Mouse (Mus musculus) forebrain, embryonic 15.5 days (tissue): ENCODE results near the gene Txnip. TPM values are rescaled to one million over a fixed set of nuclear protein-coding genes. Genes with fewer than 3 reads are reported as not detected.

Experiments
- ATAC-seq: fragments of 200-750 bp; cut with Nextera tagmentation; replicated peaks from 2 replicates; pipeline ENCODE4 v1.8.0; 2017; ENCODE audit warnings: mild to moderate bottlenecking, moderate TSS enrichment, moderate library complexity
- H3K27ac ChIP-seq: fragments of 300-500 bp; sonication (generic); replicated peaks from 2 replicates; pipeline ENCODE4 v1.5.1; 2015; ENCODE audit warnings: mild to moderate bottlenecking, inconsistent platforms
- H3K27me3 ChIP-seq: fragments of 300-500 bp; sonication (generic); 2 replicates; pipeline ENCODE4 v1.6.1; 2015; ENCODE audit warnings: inconsistent platforms
- H3K36me3 ChIP-seq: fragments of 300-500 bp; sonication (generic); 2 replicates; pipeline ENCODE4 v1.6.1; 2015; ENCODE audit warnings: mild to moderate bottlenecking, inconsistent platforms
- H3K4me1 ChIP-seq: fragments of 300-500 bp; sonication (generic); 2 replicates; pipeline ENCODE4 v1.6.1; 2015; ENCODE audit warnings: inconsistent platforms
- H3K4me2 ChIP-seq: fragments of 300-500 bp; sonication (generic); replicated peaks from 2 replicates; pipeline ENCODE4 v1.6.1; 2015; ENCODE audit warnings: mild to moderate bottlenecking, inconsistent platforms
- H3K4me3 ChIP-seq: fragments of 300-500 bp; sonication (generic); 2 replicates; pipeline ENCODE4 v1.5.1; 2015; ENCODE audit warnings: mild to moderate bottlenecking, inconsistent platforms
- H3K9ac ChIP-seq: fragments of 300-500 bp; sonication (generic); replicated peaks from 2 replicates; pipeline ENCODE4 v1.6.1; 2015; ENCODE audit warnings: mild to moderate bottlenecking, inconsistent platforms
- H3K9me3 ChIP-seq: fragments of 300-500 bp; sonication (generic); 2 replicates; pipeline ENCODE4 v1.6.1; 2016; ENCODE audit warnings: inconsistent platforms
- WGBS: fragments of 180-500 bp; shearing (Covaris S2); methylation state at CpG from one replicate; pipeline ENCODE4 v1.1.7; 2015; ENCODE audit warnings: mixed read lengths; 5-methylcytosine and 5-hydroxymethylcytosine counted together
- polyA plus RNA-seq: library from polyadenylated mRNA; unstranded; fragments of >200 nt; fragmentation: Nextera tagmentation; extraction: Ambion mirVana; gene quantifications from 2 replicates; pipeline ENCODE4 v1.2.1, GENCODE M21; 2015

Gene Txnip
- polyA plus RNA-seq, 1 experiment from 2014 or later: 68.4 TPM

DNA sequence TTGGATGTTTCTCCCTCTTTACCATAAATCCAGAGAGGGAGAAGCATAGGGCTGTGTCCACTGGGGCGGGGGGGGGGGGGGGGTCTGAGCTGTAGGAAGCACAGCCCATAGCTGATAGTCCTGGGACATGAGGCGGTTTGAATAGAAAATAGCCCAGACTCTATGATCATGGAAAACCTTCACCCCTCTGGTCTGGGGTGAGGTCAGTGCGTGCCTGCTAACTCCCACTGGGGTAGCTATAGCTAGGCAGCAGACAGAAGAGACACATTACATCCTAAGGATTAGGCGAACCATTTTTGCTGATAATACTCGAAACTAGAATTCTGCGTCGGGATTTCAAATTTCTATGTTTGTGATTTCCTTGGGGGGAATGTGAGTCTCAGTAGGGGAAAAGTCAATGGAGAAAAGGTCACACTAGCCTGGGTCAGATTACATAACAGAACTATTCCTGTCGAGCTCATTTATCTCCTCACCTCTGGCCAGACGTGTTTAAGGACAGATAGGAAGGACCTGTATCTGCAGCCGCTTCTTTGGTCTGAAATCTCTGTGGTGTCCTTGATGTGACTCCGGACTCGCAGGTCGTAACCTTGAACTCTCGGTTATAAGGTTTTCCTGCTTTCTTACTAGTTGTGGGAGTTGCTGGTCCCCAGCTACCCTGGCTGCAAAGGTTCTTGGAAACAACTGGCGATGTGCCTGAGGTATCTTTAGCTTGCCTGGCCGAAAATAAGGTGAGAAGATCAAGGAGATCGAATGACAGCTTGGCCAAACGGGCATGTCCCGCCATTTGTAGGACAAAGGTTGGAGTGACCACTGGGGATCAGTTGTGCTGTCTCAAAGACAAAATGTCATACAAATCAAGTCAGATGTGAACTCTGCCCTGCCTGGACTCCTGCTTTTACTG lies 16.1 kb downstream of the Txnip start:
- peaks cover 8% of the 10 kb centered on the region for H3K4me1 ChIP-seq
- H3K9ac ChIP-seq: no peak overlapping the region
- H3K9me3 ChIP-seq: no peaks in the 10 kb centered on the region
- WGBS: 90% methylated on average over 18 of the region's 19 CpGs
- no peak overlapping the region for H3K27ac ChIP-seq
- H3K27me3 ChIP-seq: no peaks in the 10 kb centered on the region
- H3K36me3 ChIP-seq: no peaks in the 10 kb centered on the region
- no peak overlapping the region for H3K4me3 ChIP-seq
- no peak overlapping the region for H3K4me2 ChIP-seq
- no peak for ATAC-seq

DNA sequence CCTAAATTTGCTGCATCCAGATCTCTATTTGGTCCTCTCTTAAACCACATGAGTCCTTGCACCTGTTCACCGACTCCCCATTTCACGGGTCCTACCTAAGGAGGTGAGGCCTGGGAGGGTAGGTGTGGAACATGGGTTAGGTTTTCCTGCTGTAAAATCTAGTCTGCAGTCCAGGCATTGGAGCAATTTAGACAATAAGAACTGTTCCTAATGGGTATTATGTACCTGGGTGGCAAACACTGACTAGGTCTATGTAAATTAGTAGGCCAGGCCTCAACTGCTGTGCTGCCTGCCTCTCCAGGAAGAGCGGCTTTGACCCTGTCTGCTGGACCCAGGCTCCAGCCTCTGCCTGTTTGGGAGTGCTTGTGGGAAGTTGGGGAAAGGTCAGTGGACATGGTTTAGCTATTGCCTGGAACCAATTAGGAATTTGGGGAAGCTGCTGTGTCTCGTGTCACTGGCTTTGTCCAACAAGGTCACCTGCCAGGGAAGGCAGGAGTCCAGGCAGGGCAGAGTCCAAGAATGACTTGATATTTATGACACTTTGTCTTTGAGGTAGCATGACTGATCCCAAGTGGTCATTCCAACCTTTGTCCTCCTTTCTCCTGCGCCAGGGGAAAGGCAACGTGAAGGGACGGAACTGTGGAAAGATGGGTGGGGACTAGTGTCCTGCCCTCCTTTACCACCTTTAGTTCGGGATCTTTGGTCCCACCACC lies 17.7 kb downstream of the Txnip start:
- Histone ChIP-seq H3K4me1 (peaks cover 14% of the 10 kb centered on the region), H3K9ac (no peak overlapping the region), H3K27ac (no peak overlapping the region), H3K9me3 (no peaks in the 10 kb centered on the region), H3K36me3 (no peaks in the 10 kb centered on the region), H3K27me3 (no peaks in the 10 kb centered on the region), H3K4me2 (no peak overlapping the region), H3K4me3 (no peak overlapping the region)
- 96% methylated on average over 8 of the region's 8 CpGs for WGBS
- ATAC-seq: no peak

DNA sequence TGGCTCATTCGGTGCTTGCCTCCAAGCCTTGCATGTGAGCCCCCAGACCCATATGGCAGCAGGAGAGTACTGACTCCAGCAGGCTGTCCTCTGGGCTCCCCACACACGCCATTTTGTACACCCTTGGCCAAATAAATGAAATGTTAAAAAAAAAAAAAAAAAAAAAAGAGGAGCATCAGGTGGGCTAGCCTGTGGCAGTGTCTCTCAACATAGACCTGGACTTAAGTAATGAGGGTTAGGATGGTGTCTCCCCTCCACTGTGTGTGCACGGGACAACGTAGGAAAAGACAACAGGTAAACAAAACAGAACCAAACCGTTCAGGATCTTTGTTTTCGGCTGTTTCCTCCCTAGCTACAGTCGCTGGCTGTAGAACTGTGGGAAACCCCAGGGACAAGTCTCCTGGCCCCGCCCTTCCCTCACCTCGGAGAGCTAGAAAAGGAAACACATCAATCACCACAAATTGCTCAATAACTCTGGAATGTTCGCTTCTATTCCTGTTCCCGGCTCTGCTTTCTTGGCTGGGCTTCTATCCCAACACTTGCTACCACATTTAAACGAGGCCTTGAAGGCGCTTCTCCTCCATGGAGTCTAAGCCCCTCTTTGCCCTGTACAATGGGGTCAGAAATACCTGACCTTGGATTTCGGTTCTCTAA lies 18.4 kb downstream of the Txnip start:
- H3K4me1 ChIP-seq: peaks cover 17% of the 10 kb centered on the region
- 65% methylated on average over 14 of the region's 14 CpGs for WGBS
- H3K9ac ChIP-seq: no peak overlapping the region
- no peaks in the 10 kb centered on the region for H3K27me3 ChIP-seq
- H3K4me3 ChIP-seq: peak overlapping the region; percentile 5; the same call in 1 of the 2 replicates
- ATAC-seq: no peak
- no peaks in the 10 kb centered on the region for H3K9me3 ChIP-seq
- 0 out of 2 replicates have a peak overlapping the region, but pooled peaks have one; percentile 9 for H3K27ac ChIP-seq
- no peaks in the 10 kb centered on the region for H3K36me3 ChIP-seq
- H3K4me2 ChIP-seq: peak overlapping the region; percentile 32

DNA sequence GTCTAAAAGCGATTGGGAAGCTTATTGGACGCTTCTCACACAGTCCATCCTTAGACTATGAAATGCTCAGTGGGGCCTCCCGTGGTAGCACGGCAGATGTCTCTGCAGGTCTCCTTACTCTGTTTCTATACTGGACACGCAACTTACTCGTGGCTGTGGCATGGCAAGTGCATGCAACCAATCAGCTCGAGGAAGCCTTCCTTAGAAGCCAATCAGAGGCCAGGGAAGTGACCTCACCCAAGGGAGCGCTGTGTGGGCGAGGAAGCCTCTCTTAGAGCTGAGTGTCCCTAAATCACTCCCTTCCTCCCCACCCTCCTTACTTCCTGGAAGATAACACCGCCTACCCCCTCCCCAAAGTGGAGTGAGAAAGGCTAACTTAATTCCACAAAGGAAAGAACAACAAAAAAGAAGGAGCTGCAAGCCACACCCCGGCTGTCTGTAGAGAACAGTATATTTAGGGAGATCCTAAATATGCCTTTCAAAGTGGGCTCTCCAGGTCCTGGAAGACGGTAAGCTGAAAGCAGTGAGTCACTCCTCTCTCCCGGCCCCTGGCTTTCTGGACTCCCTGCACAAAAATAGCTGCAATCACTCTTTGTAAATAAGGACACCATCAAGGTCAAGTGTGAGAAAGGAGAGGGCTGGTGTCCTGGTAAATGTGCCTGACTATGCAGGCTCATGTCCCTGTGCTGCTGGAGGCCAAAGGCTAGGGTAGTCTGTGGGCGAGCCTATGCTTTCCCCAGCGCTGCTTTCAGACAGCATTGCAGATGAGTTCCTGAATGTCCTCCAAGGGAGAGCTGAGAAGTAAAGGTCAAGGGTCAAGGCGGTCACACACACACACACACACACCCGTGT lies 19.2 kb downstream of the Txnip start, which contains the start of gene Gm16253:
Gene Gm16253 (plus strand): TSS at position 295 of the 852 bp plus-strand sequence.
- Histone ChIP-seq H3K27ac (peak within 1 kb of the TSS; percentile 41), H3K36me3 (no peaks in the 10 kb centered on the region), H3K9me3 (no peaks in the 10 kb centered on the region), H3K9ac (no peak within 1 kb of the TSS), H3K4me3 (peak within 1 kb of the TSS; percentile 5; the same call in 1 of the 2 replicates), H3K27me3 (no peaks in the 10 kb centered on the region), H3K4me2 (peak within 1 kb of the TSS; percentile 32), H3K4me1 (peaks cover 17% of the 10 kb centered on the region)
- 36% methylated on average over 17 of the region's 17 CpGs for WGBS
- peak; percentile 79 for ATAC-seq

GRCm38 (mm10) chr3:96577566-96577965 lies 19.8 kb downstream of the Txnip start:
- Histone ChIP-seq H3K27me3 (no peaks in the 10 kb centered on the region), H3K9ac (no peak overlapping the region), H3K4me2 (no peak overlapping the region), H3K4me3 (no peak overlapping the region), H3K36me3 (no peaks in the 10 kb centered on the region), H3K4me1 (peaks cover 17% of the 10 kb centered on the region), H3K9me3 (no peaks in the 10 kb centered on the region), H3K27ac (peak overlapping the region; percentile 41)
- WGBS: 78% methylated on average over 4 of the region's 4 CpGs
- ATAC-seq: no peak

DNA sequence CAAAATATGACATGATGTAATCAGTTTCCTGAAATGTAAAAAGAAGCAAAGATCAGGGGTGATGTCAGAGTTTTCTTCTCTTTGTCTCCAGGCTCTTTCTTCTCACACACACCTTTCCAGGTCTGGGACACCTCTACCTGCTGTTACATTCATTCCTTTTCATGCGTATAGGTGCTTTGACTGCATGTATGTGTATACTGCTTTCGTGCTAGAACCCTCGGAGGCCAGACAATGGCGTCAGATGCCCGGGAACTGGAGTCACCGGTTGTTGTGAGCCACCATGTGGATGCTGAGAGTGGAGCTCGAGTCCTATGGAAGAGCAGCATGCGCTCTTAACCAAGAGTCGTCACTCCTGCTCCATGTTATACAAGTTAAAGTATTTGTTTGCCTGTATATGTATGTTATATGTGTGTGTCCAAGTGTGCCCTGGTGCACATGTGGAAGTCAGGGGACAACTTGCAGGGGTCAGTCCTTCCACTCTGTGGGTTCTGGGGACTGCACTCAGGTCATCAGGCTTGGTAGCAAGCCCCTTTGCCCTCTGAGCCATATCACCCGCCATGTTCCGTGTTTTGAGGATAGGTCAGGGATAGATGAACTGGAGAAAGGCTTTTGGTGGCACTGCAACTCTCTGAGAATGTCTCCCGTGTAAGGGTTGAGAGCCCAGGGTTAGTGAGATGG lies 20.9 kb downstream of the Txnip start:
- no peak overlapping the region for H3K27ac ChIP-seq
- no peak for ATAC-seq
- no peaks in the 10 kb centered on the region for H3K9me3 ChIP-seq
- H3K27me3 ChIP-seq: no peaks in the 10 kb centered on the region
- no peak overlapping the region for H3K4me3 ChIP-seq
- no peak overlapping the region for H3K4me2 ChIP-seq
- 76% methylated on average over 12 of the region's 12 CpGs for WGBS
- no peak overlapping the region for H3K9ac ChIP-seq
- no peaks in the 10 kb centered on the region; the same call in 1 of the 2 replicates for H3K36me3 ChIP-seq
- H3K4me1 ChIP-seq: peaks cover 17% of the 10 kb centered on the region

- WGBS: 82% methylated on average over 4 of the region's 4 CpGs
- no peak overlapping the region for H3K4me2 ChIP-seq
Observed at GRCm38 (mm10) chr3:96579239-96579750, 21.5 kb downstream of the Txnip start.

GRCm38 (mm10) chr3:96579885-96580454 lies 22.2 kb downstream of the Txnip start:
- Histone ChIP-seq H3K36me3 (no peaks in the 10 kb centered on the region; the same call in 1 of the 2 replicates), H3K27ac (0 out of 2 replicates have a peak overlapping the region, but pooled peaks have one; percentile 23), H3K4me1 (peaks cover 17% of the 10 kb centered on the region), H3K4me3 (peak overlapping the region; percentile 34), H3K9me3 (no peaks in the 10 kb centered on the region), H3K9ac (peak overlapping the region; percentile 55; the same call in 1 of the 2 replicates), H3K4me2 (peak overlapping the region; percentile 55), H3K27me3 (no peaks in the 10 kb centered on the region)
- ATAC-seq: peak; percentile 84
- 13% methylated on average over 16 of the region's 16 CpGs for WGBS

More at GRCm38 (mm10) chr3:96579239-96579750, 21.5 kb downstream of the Txnip start:
- ATAC-seq: no peak
- Histone ChIP-seq H3K27ac (no peak overlapping the region), H3K4me1 (peaks cover 17% of the 10 kb centered on the region), H3K9me3 (no peaks in the 10 kb centered on the region), H3K4me3 (no peak overlapping the region), H3K36me3 (no peaks in the 10 kb centered on the region; the same call in 1 of the 2 replicates), H3K9ac (no peak overlapping the region), H3K27me3 (no peaks in the 10 kb centered on the region)

- H3K27me3 ChIP-seq: no peaks in the 10 kb centered on the region
- no peak for ATAC-seq
- no peak overlapping the region for H3K4me3 ChIP-seq
- no peaks in the 10 kb centered on the region for H3K9me3 ChIP-seq
- H3K27ac ChIP-seq: no peak overlapping the region
- H3K4me2 ChIP-seq: no peak overlapping the region
- H3K36me3 ChIP-seq: no peaks in the 10 kb centered on the region; the same call in 1 of the 2 replicates
- 51% methylated on average over 6 of the region's 6 CpGs for whole genome bisulfite sequencing
- no peak overlapping the region for H3K9ac ChIP-seq
- H3K4me1 ChIP-seq: peaks cover 17% of the 10 kb centered on the region
Observed at GRCm38 (mm10) chr3:96581141-96581540, 23.4 kb downstream of the Txnip start.

DNA sequence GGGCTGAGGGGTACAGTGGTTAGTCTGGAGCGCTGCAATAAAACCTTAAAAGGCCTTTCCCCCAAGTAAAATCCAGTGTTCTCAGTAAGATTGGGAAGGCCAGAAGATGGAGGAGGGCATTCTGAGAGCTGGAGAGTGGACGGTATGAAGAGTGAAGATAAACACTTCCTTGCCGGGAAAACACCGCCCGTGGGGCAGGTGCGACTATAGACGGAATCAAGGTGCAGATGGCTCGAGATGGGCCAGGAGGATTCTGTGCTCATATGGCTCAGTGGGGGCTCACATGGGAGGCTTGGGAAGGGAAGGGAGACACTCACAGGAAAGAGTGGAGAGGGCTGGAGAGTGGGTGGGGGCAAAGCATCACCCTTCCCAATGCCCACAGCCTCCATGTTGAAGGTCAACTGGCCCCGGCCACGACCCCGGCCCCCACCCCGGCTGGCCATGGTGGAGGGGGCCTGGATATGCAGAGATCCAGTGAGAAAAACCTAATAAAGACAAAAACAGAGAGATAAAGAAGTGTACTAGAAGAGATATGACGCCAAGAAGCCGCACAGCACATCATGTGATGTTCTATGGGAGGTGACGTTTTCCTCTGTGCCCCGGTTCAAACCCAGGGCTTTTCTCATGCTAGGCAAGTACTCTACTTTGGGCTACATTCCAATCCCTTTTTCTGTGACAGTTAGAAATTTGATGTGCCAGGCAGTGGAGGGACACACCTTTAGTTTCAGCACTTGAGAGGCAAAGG lies 24.2 kb downstream of the Txnip start:
- H3K4me2 ChIP-seq: no peak overlapping the region
- H3K4me3 ChIP-seq: no peak overlapping the region
- no peaks in the 10 kb centered on the region; the same call in 1 of the 2 replicates for H3K36me3 ChIP-seq
- 89% methylated on average over 16 of the region's 16 CpGs for WGBS
- H3K27ac ChIP-seq: no peak overlapping the region
- no peak for ATAC-seq
- H3K9me3 ChIP-seq: no peaks in the 10 kb centered on the region
- H3K27me3 ChIP-seq: no peaks in the 10 kb centered on the region
- no peak overlapping the region for H3K9ac ChIP-seq
- H3K4me1 ChIP-seq: peaks cover 9% of the 10 kb centered on the region
